Mouse (Mus musculus): ENCODE data around the gene Gm42906.

The Gm42906 gene

DNA sequence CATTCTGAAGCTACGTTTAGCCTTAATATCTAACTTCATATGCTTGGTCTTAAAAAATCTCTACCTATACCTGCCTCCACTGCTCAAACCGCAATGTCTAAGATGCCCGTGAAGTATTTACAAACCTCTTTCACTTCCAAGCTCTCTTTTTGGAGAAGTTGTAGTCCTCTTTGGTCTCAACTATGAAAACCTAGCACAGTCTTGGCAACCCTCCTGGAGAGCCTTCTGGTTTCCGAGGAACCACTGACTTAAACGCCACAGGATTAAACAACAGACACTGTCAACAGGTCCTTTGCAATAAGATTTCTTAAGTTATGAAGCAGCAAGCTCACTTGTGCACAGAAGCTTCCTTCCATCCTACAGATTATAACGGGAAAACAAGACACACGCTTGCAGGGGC lies 196.1 kb downstream of the Gm42906 start:
- DNase-seq, result peak; percentile 57

DNA sequence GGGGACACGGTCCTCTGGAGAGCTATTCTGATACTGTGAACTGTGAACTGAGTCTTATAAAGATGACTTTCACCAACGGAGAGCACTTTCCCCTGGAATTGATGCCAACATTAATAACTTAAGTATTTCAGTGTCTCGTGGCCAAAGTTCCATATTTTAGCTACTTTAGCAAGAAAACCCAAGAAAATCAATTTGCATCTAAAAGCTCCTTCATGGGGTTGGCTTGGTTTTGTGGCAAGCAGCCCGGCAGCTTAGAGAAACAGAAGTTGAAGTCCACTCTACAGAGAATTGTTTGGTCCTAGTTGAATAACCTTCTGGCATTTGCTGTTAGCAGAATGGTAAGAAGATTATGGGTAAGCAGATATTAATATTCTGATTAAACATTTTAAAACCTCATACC lies 196.6 kb downstream of the Gm42906 start:
- peak; percentile 79 for DNase-seq

DNA sequence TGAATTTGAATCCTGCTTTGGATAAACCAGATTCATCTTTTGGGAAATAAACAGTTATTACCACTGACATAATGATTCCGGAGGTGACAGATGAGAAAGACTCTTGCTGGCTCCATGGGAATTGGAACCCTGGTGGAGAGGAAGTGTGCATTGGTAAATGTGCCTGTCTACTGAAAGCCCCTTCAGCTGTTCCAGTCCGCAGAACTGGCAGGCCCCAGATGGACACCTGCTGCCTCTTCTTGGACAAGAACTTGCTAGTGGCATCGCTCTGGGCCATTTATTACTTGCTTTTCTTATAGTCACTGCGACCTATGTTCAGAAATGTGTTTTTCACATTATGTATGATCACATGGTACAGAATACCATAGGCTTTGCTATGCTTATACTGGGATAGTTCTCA lies 197.5 kb downstream of the Gm42906 start:
- DNase-seq, result peak; percentile 39

DNA sequence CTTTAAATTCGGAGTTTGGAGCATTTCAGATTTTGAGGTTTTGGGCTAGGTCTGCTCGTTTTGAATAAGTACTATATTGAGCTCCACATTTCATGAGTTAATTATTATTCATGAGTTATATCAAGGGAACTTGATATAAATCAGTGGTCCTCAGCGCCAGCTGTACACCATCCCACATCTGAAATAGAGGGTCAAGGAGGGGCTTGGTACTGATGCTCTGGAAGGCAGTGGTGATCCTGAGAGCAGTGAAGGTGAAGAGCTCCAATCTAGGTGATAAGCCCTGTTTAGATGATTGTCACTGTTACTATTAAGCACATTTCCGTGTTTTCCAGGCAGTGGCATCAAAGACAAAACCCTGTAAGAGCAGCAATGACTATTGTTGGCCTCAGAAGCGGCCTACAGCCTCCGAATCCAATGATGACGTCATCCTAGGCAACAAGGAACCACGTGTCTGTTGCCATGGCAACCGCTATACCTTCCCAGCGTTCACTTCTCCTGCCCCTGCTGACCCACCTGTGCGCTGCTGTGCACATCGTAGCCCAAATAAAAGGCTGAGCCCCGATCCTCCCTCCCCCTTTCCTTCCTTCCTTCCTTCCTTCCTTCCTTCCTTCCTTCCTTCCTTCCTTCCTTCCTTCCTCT lies 199.5 kb downstream of the Gm42906 start:
- DNase-seq, result peak; percentile 59

DNA sequence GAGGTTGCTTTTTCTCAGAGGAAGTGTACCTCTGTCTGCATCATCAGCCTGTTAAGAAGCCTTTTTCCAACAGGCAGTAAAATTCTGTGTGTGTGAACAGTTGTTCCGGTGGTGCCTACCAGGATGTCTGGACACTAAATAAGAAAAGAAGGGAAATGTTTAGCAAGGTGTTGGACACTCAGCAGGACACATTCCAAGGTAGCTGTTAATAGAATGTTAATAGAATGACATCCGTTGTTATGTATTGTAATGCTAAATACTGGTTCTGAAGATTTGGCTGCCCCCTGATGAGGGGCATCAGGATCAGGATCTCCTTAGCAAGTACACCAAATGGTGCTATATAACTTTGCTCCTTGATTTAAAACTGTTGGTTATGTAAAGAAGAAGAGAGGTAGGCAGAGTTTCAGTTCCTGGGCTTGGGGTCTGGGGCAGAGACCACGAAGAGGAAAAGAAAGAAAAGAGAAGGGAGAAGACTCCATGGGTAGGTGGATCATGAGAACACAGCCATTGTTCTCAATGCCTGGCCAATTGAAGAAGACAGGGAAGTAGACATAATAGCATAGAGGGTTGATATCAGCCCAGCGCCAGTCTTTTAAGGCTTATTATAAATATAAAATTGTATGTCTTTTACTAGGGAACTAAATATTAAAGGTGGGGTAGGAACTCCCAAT lies 204.1 kb downstream of the Gm42906 start:
- DNase-seq, result peak; percentile 27

DNA sequence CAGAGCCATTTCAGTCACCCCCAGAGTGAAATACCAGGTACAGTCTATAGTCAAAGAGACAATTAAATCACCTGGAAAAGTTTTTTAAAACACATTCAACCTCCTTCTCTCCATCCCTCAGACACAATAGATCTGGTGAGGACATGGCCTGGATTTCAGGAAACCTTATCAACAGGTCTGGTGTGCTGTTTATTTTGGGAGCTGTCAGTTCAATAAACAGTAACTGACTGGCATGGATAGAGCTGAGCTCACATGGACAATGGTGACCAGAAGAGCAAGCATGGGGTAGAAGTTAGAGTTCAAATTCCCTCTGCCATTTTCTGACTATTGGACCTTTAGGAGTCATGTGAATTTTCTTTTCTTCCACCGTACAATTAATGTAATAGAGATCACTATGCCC lies 205.2 kb downstream of the Gm42906 start:
- DNase-seq, result peak; percentile 24

DNA sequence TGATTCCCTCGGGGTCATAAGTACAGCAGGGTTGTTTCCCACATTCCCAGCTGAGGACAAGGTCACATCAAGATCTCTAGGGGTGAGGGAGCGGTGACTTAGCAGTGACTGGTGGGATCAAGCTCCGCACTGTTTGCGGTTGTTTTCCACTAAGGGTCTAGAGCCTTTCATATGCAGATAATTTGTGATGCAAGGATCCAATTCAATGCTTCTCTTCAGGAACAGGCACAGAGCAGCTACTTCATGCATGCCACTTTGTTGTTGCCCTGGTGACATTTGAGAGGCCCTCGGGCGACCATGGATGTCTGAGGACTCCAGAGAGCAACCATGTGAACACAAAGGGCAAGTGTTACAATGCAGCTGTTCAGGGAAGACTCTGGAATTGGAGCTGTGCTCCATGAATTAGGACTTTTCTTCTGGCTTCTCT lies 209.3 kb downstream of the Gm42906 start:
- peak; percentile 95 for DNase-seq

DNA sequence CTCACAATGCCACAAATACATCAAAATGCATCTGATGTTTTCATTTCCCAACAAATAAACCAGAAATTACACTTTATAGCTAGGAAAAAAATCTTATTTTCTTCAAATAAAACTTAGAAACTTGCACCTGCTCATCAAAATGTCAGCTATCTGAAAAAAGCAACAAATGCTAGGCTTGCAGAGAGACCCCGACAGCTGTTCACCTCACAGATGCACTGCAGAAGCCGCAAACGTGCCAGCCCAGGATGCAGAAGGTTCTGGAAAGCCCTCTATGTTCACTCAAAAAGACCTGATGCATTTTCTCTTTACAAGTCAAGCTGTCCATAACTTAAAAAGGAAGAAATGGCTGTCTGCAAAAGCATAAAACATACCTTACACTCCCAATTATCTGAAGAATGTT lies 214.9 kb downstream of the Gm42906 start:
- peak; percentile 28 for DNase-seq

DNA sequence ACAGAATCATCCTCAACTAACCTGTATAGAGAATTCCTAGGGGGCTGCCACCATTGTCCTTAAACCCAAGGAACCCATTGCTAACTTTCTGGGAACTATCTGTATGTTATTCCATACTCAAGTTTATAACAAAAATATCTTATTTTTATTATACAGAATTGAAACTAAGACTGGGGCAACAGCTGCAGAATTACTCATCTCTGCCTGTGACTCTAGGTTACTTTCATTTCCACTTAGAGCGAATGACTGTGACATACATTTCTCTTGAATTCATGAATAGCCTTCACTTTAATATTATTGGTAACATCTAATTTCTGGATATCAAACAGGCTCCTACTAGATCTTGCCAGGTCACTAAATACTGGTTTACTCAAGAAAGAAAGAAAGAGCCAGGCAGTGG lies 217.1 kb downstream of the Gm42906 start:
- DNase-seq, result peak; percentile 72

DNA sequence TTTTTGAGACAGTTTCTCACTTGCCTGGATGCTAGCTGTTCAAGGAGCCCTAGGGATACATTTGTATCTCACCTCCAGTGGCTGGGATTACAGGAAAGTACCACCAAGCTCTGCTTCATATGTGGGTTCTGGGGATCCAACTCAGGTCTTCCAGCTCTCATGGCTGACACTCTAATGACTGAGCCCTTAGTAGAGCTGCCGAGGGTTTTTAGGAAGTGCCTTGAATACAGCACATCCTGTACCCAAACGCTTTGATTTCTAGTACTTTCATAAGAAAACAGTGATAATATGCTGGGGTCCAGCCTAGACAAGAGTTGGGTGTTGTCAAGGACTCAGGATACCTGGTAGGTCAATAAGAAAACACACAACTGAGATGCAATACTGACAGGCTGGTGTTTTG lies 217.9 kb downstream of the Gm42906 start:
- peak; percentile 91 for DNase-seq

DNA sequence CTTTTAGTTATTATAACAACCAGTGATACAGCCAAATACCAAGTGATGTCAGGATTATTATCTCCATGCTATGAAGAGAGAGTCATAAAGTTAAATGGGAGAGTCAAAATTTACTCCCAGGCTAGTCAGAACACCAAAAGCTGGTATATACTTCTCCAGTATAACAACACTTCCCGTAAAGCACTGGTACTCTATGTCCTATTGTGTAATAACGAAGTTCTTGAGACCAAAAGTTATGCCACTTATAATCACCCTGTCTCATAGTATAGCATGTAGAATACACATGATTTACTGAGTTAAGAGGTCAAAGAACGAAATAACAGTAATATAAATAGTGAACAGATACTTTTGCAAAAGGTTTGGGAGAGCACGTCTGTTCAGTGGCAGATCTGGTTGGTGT lies 222.9 kb downstream of the Gm42906 start:
- DNase-seq, result no peak

DNA sequence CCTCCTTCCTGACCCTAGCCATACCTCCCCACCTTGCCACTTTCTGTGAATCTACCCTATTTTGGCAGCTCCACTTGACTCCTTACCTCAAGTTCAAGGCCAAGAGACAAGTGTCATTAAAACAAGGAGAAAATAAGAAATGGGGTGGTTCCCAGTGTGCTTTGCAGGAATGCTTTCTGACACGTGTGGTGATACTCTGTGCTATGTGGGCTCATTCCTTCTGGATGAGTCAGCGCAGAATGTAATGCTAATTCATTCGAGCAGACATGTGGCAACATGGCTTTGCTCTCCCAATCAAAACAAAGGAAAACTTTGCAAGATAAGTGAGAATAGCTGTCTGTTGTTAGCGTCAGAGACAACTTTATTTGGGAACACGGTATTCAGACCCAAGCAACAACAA lies 225.0 kb downstream of the Gm42906 start:
- peak; percentile 76 for DNase-seq

DNA sequence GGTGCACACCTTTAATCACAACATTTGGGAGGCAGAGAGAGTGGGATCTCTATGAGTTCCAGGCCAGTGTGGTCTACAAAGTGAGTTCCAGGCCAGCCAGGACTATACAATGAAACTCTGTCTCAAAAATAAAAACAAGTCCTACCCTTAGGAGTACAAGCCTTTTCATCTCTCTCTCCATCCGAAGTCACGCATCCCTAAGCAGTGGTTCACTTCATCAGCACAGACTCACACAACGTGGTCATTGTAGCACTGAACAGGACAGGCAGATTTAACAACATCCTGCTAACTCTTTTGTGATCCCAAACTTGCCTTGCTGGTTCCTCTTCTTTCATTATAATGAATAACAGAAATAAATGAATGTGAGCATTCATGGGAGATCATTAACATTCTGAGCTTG lies 226.7 kb downstream of the Gm42906 start:
- DNase-seq, result no peak

DNA sequence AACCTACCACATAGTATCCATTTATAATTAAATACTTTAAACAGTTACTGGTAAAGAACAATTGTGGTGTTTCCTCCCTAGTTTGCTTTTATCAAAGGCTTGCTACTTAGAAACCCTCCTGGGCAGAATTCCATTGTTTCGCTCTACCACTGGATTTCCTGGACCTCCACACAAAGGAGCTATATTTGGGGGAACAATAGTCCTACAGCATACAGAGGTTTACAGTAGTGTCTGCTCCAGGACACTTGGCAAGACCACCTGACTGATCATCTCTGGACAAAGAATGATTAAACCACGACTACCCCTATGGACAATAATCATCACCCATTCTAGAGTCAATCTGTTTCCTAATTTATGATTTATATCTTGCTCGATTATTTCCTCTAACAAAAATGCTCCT lies 228.7 kb downstream of the Gm42906 start:
- peak; percentile 87 for DNase-seq

DNA sequence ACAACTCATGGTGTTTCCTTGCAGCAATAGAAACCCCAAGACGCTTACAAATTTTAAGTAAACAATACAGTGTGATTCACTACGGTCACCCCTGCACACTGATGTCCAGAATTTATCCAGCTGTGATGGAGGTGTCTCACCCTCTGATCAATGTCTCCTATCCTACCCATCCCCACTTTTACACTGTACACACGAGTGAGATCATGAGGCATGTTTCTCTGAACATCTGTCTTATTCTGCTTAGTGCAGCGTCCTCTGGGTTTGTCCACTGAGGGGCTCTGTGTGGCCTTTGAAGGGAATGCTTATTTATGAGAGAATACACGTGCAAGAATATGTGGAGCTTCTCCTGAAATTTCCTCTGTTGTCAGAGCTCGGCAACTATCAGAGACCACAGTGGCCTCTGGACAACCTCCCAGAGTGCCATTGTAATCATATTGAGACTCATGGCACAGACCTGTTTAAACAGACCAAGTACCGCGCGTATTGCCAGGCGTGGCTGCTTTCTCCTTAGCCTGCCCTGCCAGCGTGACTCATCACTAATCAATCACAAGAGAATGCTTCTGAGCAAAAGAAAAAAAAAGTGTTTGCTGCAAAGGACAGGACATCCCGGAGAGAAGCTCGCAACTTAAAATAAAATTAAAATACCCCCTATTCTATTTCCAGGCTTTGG lies 231.2 kb downstream of the Gm42906 start:
- peak; percentile 75 for DNase-seq

DNA sequence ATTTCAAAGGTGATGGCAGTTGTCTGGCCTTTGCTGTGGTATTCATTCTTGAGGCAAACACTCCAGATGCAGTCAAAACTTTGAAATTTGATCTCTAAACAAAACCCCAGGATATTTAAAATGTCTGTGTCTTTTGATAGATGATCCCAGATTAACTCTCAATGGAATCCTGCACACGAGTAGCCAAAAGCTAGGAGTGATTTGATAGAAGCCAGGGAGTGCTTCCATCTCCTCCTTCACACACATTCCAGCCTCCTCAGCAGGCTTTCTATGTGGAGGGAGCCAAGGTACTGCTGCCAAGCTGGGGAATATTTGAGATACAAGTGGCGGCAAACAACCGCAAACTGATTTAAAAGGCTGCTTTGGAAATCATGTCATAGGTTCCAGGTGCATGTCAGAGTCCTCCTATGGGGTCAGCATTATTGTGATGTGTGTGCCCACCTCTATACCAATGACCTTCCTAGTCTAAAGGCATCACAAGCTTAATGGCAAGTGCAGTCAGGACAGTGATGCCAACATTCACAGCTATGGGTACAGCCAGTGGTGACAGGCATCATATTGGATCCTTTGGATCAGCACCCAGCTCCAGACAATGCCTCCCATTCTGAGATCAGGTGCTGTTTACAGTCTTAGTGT lies 234.0 kb downstream of the Gm42906 start:
- DNase-seq, result peak; percentile 91

DNA sequence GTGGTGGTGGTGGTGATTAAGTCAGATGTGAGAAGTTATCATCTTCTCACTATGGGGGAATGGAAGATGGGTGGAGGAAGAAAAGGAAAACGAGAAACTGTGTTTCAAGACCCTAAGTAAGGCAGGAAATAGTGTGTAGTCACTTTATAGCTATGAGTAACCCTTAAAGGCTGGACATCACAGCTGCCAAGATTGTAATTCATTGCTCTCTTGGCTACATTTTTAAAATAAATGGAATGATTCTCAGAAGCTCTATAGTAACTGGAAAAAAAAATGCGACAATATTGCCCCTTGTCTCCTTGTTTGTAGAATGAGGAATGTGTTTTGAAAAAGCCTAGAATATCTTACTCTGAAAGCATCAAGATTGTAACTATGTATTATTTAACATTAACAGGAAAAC lies 235.7 kb downstream of the Gm42906 start:
- DNase-seq, result no peak

DNA sequence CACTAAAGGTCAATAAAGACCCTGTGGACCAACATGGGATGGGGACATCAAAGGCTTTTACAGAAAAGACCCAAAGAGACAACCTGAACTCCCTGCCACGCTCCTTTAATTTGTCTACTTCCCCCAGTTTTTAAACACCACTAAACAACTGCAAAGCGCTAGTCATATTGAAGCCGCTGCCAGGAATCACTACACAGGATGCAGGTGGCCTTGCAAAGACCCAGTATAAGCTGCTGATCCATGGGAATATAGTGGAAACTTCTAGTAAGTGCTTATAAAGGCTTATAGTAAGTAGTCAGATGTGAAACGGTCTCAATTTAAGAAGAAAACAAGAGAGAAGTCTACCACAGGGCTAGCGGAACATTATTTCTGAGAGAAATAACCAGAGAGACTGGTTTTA lies 237.2 kb downstream of the Gm42906 start:
- DNase-seq, result peak; percentile 92

DNA sequence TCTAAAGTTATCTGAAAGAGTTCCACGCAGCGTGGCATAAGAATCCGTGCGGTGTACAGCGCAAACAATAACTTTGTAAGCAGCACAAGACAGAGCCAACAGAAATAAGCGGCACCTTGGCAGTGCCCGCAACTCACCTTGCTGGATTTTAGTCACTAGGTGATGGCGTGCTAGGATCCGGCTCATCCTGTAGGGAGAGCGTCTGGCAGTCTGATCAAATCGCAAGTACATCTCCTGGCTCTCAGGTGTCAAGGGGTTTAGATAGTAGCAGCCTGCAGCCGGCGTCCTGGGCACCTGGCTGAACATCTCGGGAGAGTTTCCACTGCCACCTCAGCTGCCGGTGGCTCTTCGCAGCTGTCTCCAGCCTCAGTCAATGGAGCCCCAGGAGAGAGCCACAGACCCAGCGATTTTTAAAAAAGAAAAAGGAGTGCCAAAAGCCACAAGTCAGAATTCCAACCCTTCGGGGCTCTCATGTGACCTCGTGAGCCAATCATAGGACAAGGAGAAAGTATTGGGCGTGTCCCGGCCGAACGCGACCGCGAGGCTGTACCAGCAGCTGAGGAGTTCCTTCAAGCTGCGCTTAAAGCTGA lies 238.1 kb downstream of the Gm42906 start:
- DNase-seq, result peak; percentile 99

DNA sequence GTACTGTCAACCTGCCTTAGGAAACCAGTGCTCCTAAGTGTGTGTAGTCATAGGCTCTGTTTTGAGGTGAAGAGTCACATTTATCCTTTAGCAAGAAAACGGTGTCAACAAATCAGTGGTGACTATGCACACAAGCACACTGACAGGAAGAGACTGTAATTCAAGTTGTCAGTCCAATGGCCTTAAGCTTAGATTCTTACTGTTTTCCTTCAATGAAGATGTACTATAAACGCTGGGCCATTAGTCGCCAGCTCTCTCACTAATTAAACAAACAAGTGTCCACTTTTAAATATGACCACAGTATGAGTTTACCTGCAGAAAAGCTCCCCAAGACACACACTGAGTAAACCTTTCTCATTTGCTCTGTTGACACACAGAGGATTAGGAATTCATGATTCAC lies 238.6 kb downstream of the Gm42906 start:
- DNase-seq, result peak; percentile 39

DNA sequence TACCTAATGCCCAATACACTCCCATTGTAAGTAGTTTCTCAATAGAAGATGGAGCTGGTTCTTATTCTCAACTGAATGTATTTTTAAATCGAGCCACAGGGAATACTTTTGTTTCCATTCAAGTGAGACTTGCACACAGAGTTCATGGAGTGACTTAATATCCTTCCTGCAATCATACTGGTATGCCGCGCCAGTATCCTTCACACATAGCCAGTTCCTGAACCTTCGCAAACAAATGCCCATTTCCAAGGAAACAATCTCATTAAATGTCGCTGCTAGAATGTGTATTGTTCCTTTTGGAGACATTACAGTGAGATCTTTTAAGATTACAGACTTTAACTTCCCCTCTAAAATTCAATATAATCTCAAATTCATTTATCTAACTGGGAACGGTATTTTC lies 239.3 kb downstream of the Gm42906 start:
- DNase-seq, result peak; percentile 94

DNA sequence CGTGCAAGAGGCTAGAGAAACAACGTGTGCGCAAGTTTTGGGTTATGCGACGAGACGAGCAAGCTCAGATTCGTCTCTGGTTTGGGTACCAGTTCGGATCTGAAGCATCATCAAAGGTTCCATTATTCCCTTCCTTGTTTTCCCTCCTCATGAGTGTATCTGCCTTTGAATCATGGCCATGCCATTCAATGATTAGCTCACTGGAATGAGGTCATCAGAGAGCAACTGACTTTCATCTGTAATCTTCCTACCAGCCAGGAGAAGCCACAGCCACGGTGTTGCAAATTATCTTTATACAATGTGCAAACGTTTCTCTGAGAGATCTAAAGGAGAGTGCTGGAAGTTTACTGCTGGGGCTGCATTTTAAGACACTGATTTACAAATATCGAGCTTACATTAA lies 240.6 kb downstream of the Gm42906 start:
- DNase-seq, result peak; percentile 71

DNA sequence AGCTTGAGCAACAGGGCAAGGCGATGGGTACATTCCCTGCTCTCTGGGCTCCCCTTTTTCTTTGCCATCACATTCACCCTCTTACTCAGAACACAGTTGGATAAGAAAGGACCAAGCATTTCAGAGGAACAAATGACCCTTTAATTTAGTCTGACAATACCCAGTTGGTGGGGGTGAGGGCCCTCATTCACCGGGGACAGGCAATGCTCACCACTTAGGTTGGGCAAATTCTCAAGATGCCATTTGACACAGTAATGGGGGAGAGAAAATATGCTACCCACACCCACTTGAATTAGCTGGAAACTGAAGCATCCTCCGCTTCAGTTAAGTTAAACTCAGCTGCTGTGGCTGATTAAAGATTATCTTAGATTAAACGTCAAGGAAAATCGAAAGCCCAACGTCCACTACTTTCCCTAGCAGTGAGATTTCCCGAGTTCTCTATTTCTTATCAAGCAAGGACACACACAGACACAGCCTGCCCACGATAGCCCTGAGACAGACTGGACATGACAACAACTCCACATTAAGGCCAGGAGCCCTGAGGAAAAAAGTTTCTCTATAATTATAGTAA lies 242.6 kb downstream of the Gm42906 start:
- peak; percentile 76 for DNase-seq
